Mouse (Mus musculus) ES-Bruce4 (cell line): ENCODE results near the gene Snf8. TPM values are rescaled to one million over a fixed set of nuclear protein-coding genes. Genes with fewer than 3 reads are reported as not detected.

Experiments
- H3K27ac ChIP-seq: 2 replicates; pipeline ENCODE4 v1.5.1; 2012; ENCODE audit warnings: low read length, inconsistent platforms; ENCODE audit not compliant: insufficient read depth
- H3K27me3 ChIP-seq: 2 replicates; pipeline ENCODE4 v1.6.1; 2012; ENCODE audit warnings: mild to moderate bottlenecking, low read length, inconsistent platforms; ENCODE audit not compliant: control insufficient read depth, poor library complexity, insufficient read depth, severe bottlenecking
- H3K36me3 ChIP-seq: 2 replicates; pipeline ENCODE4 v1.6.1; 2012; ENCODE audit warnings: inconsistent platforms, mild to moderate bottlenecking, low read length, moderate library complexity; ENCODE audit not compliant: control insufficient read depth, poor library complexity, insufficient read depth, severe bottlenecking
- H3K4me1 ChIP-seq: one replicate; pipeline ENCODE4 v1.8.1; 2011; ENCODE audit warnings: low read length; ENCODE audit not compliant: control insufficient read depth, insufficient read depth
- H3K4me3 ChIP-seq: 2 replicates; pipeline ENCODE4 v1.5.1; 2011; ENCODE audit warnings: low read depth, mild to moderate bottlenecking, low read length
- H3K9ac ChIP-seq: 2 replicates; pipeline ENCODE4 v1.6.1; 2012; ENCODE audit warnings: low read depth, mild to moderate bottlenecking, inconsistent platforms; ENCODE audit not compliant: poor library complexity, severe bottlenecking
- H3K9me3 ChIP-seq: replicated peaks from 2 replicates; pipeline ENCODE4 v1.6.1; 2012; ENCODE audit warnings: mild to moderate bottlenecking, low read length, inconsistent platforms; ENCODE audit not compliant: control insufficient read depth, poor library complexity, insufficient read depth, severe bottlenecking
- CTCF ChIP-seq: IDR thresholded peaks from one replicate; pipeline ENCODE4 v1.8.1; 2011; ENCODE audit warnings: low read depth, low read length
- EP300 ChIP-seq: IDR thresholded peaks from 2 replicates; pipeline ENCODE4 v1.6.1; 2011; ENCODE audit warnings: low read depth, low read length; ENCODE audit not compliant: insufficient read depth
- POLR2A ChIP-seq: IDR thresholded peaks from one replicate; pipeline ENCODE4 v1.8.1; 2011; ENCODE audit warnings: low read length; ENCODE audit not compliant: insufficient read depth
- polyA plus RNA-seq: library from polyadenylated mRNA; stranded (reverse); fragments of >200 nt; gene quantifications from 2 replicates; pipeline ENCODE4 v1.2.4, GENCODE M21; 2011; ENCODE audit warnings: low read depth; ENCODE audit not compliant: missing spikeins, insufficient read depth, insufficient read length

Gene Snf8
- polyA plus RNA-seq, 1 experiment, result 56.1 TPM

GRCm38 (mm10) chr11:95990886-95991708 lies 43.6 kb upstream of the Snf8 start:
- H3K36me3 ChIP-seq, result peaks cover 7% of the 10 kb centered on the region
- peaks cover 6% of the 10 kb centered on the region for H3K4me1 ChIP-seq
- H3K9me3 ChIP-seq, result peaks cover 22% of the 10 kb centered on the region
- H3K9ac ChIP-seq, result peak overlapping the region; percentile 95
- no peaks in the 10 kb centered on the region for H3K27me3 ChIP-seq
- H3K4me3 ChIP-seq, result peak overlapping the region; percentile 71
- TF ChIP-seq EP300, result peak; percentile 54; the same call in 1 of the 2 replicates
- no peak for TF ChIP-seq CTCF
- peak overlapping the region; percentile 96 for H3K27ac ChIP-seq

- Histone ChIP-seq H3K27ac (peak overlapping the region; percentile 94), H3K9ac (no peak overlapping the region), H3K4me3 (0 out of 2 replicates have a peak overlapping the region, but pooled peaks have one; percentile 8), H3K4me1 (peaks cover 4% of the 10 kb centered on the region), H3K9me3 (peaks cover 36% of the 10 kb centered on the region), H3K36me3 (peaks cover 28% of the 10 kb centered on the region), H3K27me3 (no peaks in the 10 kb centered on the region)
- TF ChIP-seq EP300 (no peak), POLR2A (no peak), CTCF (peak; percentile 9)
These were observed 40.5 kb upstream of the Snf8 start for GRCm38 (mm10) chr11:95994151-95994550.

GRCm38 (mm10) chr11:96003100-96003900 lies 31.4 kb upstream of the Snf8 start:
- Histone ChIP-seq H3K27me3 (no peaks in the 10 kb centered on the region), H3K4me1 (no peaks in the 10 kb centered on the region), H3K4me3 (peak overlapping the region; percentile 52), H3K36me3 (peaks cover 29% of the 10 kb centered on the region), H3K27ac (peak overlapping the region; percentile 66), H3K9ac (peak overlapping the region; percentile 98), H3K9me3 (no peaks in the 10 kb centered on the region)
- TF ChIP-seq CTCF, result no peak
- TF ChIP-seq POLR2A, result no peak
- TF ChIP-seq EP300, result no peak

- Histone ChIP-seq H3K4me3 (peak overlapping the region; percentile 100), H3K27ac (peak overlapping the region; percentile 92), H3K36me3 (peaks cover 26% of the 10 kb centered on the region), H3K9ac (peak overlapping the region; percentile 98), H3K9me3 (no peaks in the 10 kb centered on the region), H3K4me1 (no peaks in the 10 kb centered on the region), H3K27me3 (no peaks in the 10 kb centered on the region)
- no peak for TF ChIP-seq CTCF
These were observed 30.5 kb upstream of the Snf8 start for GRCm38 (mm10) chr11:96003969-96004792.

- peak overlapping the region; percentile 100 for H3K4me3 ChIP-seq
- no peak for TF ChIP-seq POLR2A
- no peak for TF ChIP-seq CTCF
- no peak for TF ChIP-seq EP300
- H3K27me3 ChIP-seq, result no peaks in the 10 kb centered on the region
- H3K36me3 ChIP-seq, result peaks cover 23% of the 10 kb centered on the region
- H3K9ac ChIP-seq, result peak overlapping the region; percentile 98
- peak overlapping the region; percentile 98 for H3K27ac ChIP-seq
- no peaks in the 10 kb centered on the region for H3K9me3 ChIP-seq
- H3K4me1 ChIP-seq, result no peaks in the 10 kb centered on the region
These were observed 29.8 kb upstream of the Snf8 start for GRCm38 (mm10) chr11:96004793-96005402.
